Mouse (Mus musculus): ENCODE measurements around the gene Rora.

GRCm38 (mm10) chr9:68823292-68823691 lies 169.7 kb downstream of the Rora start:
- TF ChIP-seq CTCF (IDR thresholded peaks at IDR 0.05; ENCODE audit: low read depth, low read length) (no peak), POLR2A (IDR thresholded peaks at IDR 0.05; ENCODE audit: extremely low read depth, insufficient read depth, low read length) (no peak)
